Comparison of ENCODE assay signal across 19 mouse cellular contexts in the genomic region with DNA sequence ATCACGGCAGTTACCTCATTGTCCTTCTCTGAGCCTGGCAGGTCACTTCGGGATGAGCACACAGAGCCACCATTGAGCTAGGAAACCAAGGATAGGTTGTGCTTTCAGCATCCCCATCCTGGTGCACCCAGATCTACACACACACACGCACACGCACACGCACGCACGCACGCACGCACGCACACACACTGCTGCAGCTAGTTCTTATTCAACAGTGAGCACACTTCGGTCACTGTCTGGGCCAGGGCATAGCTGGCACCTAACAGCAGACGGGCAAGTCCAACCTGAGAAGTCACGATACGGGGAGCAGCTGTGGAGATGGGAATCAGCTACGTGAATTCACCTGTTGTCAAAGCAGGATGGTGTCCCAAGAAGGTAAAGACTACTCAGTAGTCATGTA. TPM values are rescaled to one million over a fixed set of nuclear protein-coding genes. Genes with fewer than 3 reads are reported as not detected.
DNase-seq lines count a peak whose midpoint lies in the region; ATAC-seq and TF ChIP-seq lines count a peak whose summit lies in the region.
"Had no signal": no experiment of that assay in that cellular context is flagged by ENCODE, and none has a peak within 500 bp of the region (broad histone marks: within the 10 kb centered on the region; RNA-seq: fewer than 3 reads in every experiment).

No protein-coding gene starts in this region.

- H3K27me3 ChIP-seq in hindbrain, embryonic 10.5 days (ENCODE audit: insufficient read depth, poor library complexity, severe bottlenecking), result no peaks in the 10 kb centered on the region
- no peaks in the 10 kb centered on the region for H3K27me3 ChIP-seq in hindbrain, embryonic 14.5 days (ENCODE audit: control insufficient read depth, insufficient read depth, low read length)
- no peaks in the 10 kb centered on the region for H3K27me3 ChIP-seq in embryonic facial prominence, embryonic 13.5 days
- no peaks in the 10 kb centered on the region for H3K27me3 ChIP-seq in limb, embryonic 14.5 days (ENCODE audit: control insufficient read depth, insufficient read depth, low read length)
- no peaks in the 10 kb centered on the region; the same call in 1 of the 2 replicates for H3K27me3 ChIP-seq in liver, embryonic 12.5 days (replicated peaks)
- H3K27me3 ChIP-seq: midbrain, embryonic 12.5 days had no signal

- no peak overlapping the region for H3K4me3 ChIP-seq in hindbrain, embryonic 10.5 days
- no peak overlapping the region for H3K4me3 ChIP-seq in hindbrain, embryonic 14.5 days (replicated peaks; ENCODE audit: low read length)
- H3K4me3 ChIP-seq in ES-E14 (ENCODE audit: insufficient read depth in 1 of 2, low read depth in 1 of 2, low read length in 2 of 2, poor library complexity in 1 of 2, severe bottlenecking in 1 of 2), result peak overlapping the region; percentile 57 to 58; a peak in 3 of 4 replicates
- H3K4me3 ChIP-seq in embryonic facial prominence, embryonic 13.5 days, result no peak overlapping the region
- H3K4me3 ChIP-seq in limb, embryonic 14.5 days (replicated peaks; ENCODE audit: low read length), result no peak overlapping the region
- no peak overlapping the region for H3K4me3 ChIP-seq in liver, embryonic 12.5 days
- H3K4me3 ChIP-seq: midbrain, embryonic 12.5 days had no signal

- no peak for ATAC-seq in hindbrain, embryonic 14.5 days (ENCODE audit: low FRiP score)
- no peak for ATAC-seq in embryonic facial prominence, embryonic 13.5 days (ENCODE audit: insufficient number of reproducible peaks, insufficient read depth, low FRiP score, low TSS enrichment, low read depth)
- ATAC-seq in limb, embryonic 14.5 days (ENCODE audit: low FRiP score, low read depth), result no peak
- no peak for ATAC-seq in liver, embryonic 12.5 days
- ATAC-seq: hindbrain, embryonic 16.5 days had no signal

- H3K9me3 ChIP-seq in hindbrain, embryonic 10.5 days, result no peaks in the 10 kb centered on the region
- no peaks in the 10 kb centered on the region for H3K9me3 ChIP-seq in hindbrain, embryonic 14.5 days (ENCODE audit: control insufficient read depth, low read length)
- no peaks in the 10 kb centered on the region for H3K9me3 ChIP-seq in ES-E14 (ENCODE audit: control insufficient read depth, insufficient read depth, low read depth, low read length)
- H3K9me3 ChIP-seq in embryonic facial prominence, embryonic 13.5 days, result no peaks in the 10 kb centered on the region
- no peaks in the 10 kb centered on the region for H3K9me3 ChIP-seq in limb, embryonic 14.5 days (ENCODE audit: control insufficient read depth, low read length)
- no peaks in the 10 kb centered on the region for H3K9me3 ChIP-seq in liver, embryonic 12.5 days (replicated peaks)
- H3K9me3 ChIP-seq: midbrain, embryonic 12.5 days had no signal

- no peak for DNase-seq in hindbrain, embryonic 10.5 days (ENCODE audit: low spot score)
- DNase-seq in hindbrain, embryonic 14.5 days (ENCODE audit: low spot score), result no peak
- DNase-seq in ES-E14 (ENCODE audit: low read depth, low spot score), result no peak
- DNase-seq in limb, embryonic 14.5 days (ENCODE audit: low spot score), result no peak
- DNase-seq in gastrocnemius, adult 18-20 months (ENCODE audit: low spot score), result no peak
- DNase-seq: adrenal gland, postnatal 14 days; cerebellum, adult 8-10 months; embryo, embryonic 11 days; kidney, postnatal 14 days; right cerebral cortex, adult 18-20 months had no signal

- peak overlapping the region; percentile 77; the same call in 1 of the 2 replicates for H3K27ac ChIP-seq in hindbrain, embryonic 10.5 days
- H3K27ac ChIP-seq in hindbrain, embryonic 14.5 days, result no peak overlapping the region
- no peak overlapping the region; the same call in 1 of the 2 replicates for H3K27ac ChIP-seq in ES-E14 (ENCODE audit: insufficient read depth, low read depth, low read length, poor library complexity, severe bottlenecking)
- peak overlapping the region; percentile 95 for H3K27ac ChIP-seq in embryonic facial prominence, embryonic 13.5 days
- H3K27ac ChIP-seq in limb, embryonic 14.5 days (replicated peaks; ENCODE audit: low read depth, low read length), result peak overlapping the region; percentile 94; the same call in 1 of the 2 replicates
- H3K27ac ChIP-seq in liver, embryonic 12.5 days, result no peak overlapping the region
- H3K27ac ChIP-seq: macrophage; midbrain, embryonic 12.5 days had no signal

- H3K4me1 ChIP-seq in hindbrain, embryonic 10.5 days (replicated peaks), result peaks cover 61% of the 10 kb centered on the region
- H3K4me1 ChIP-seq in hindbrain, embryonic 14.5 days (replicated peaks; ENCODE audit: control insufficient read depth, insufficient read depth, low read length), result no peaks in the 10 kb centered on the region
- peaks cover 5 to 40% of the 10 kb centered on the region in 2 experiments; a peak in 3 of 4 replicates for H3K4me1 ChIP-seq in ES-E14 (ENCODE audit: control insufficient read depth in 2 of 2, insufficient read depth in 2 of 2, low read length in 2 of 2, poor library complexity in 1 of 2)
- peaks cover 48% of the 10 kb centered on the region for H3K4me1 ChIP-seq in embryonic facial prominence, embryonic 13.5 days
- H3K4me1 ChIP-seq in limb, embryonic 14.5 days (ENCODE audit: control insufficient read depth, insufficient read depth, low read length), result peaks cover 41% of the 10 kb centered on the region
- peaks cover 37% of the 10 kb centered on the region for H3K4me1 ChIP-seq in liver, embryonic 12.5 days
- H3K4me1 ChIP-seq: midbrain, embryonic 12.5 days had no signal

- 96% methylated on average over 15 of the region's 15 CpGs for WGBS in hindbrain, embryonic 10.5 days
- WGBS in hindbrain, embryonic 14.5 days, result 95% methylated on average over 15 of the region's 15 CpGs
- 92% methylated on average over 15 of the region's 15 CpGs for WGBS in embryonic facial prominence, embryonic 13.5 days
- WGBS in limb, embryonic 14.5 days, result 97% methylated on average over 15 of the region's 15 CpGs
- WGBS in liver, embryonic 12.5 days (ENCODE audit: insufficient replicate concordance), result 80% methylated on average over 15 of the region's 15 CpGs

- peaks cover 27% of the 10 kb centered on the region for H3K36me3 ChIP-seq in hindbrain, embryonic 10.5 days
- peaks cover 13% of the 10 kb centered on the region for H3K36me3 ChIP-seq in hindbrain, embryonic 14.5 days (replicated peaks; ENCODE audit: control insufficient read depth, insufficient read depth)
- peaks cover 8% of the 10 kb centered on the region; the same call in 1 of the 2 replicates for H3K36me3 ChIP-seq in ES-E14 (ENCODE audit: control insufficient read depth, insufficient read depth, low read length, poor library complexity, severe bottlenecking)
- H3K36me3 ChIP-seq in embryonic facial prominence, embryonic 13.5 days, result peaks cover 55% of the 10 kb centered on the region
- H3K36me3 ChIP-seq in limb, embryonic 14.5 days (ENCODE audit: control insufficient read depth, insufficient read depth, low read length), result peaks cover 41% of the 10 kb centered on the region
- peaks cover 15% of the 10 kb centered on the region; the same call in 1 of the 2 replicates for H3K36me3 ChIP-seq in liver, embryonic 12.5 days
- H3K36me3 ChIP-seq: midbrain, embryonic 12.5 days had no signal

- TF ChIP-seq POLR2A in limb, embryonic 14.5 days (IDR thresholded peaks at IDR 0.05; ENCODE audit: borderline replicate concordance, extremely low read depth, insufficient read depth, insufficient read length), result no peak

- H3K9ac ChIP-seq in hindbrain, embryonic 14.5 days, result no peak overlapping the region
- H3K9ac ChIP-seq in ES-E14 (ENCODE audit: insufficient read depth, low read depth, low read length, poor library complexity, severe bottlenecking), result peak overlapping the region; percentile 69
- H3K9ac ChIP-seq in embryonic facial prominence, embryonic 13.5 days, result no peak overlapping the region
- H3K9ac ChIP-seq in limb, embryonic 14.5 days (ENCODE audit: low read depth, low read length, severe bottlenecking), result no peak overlapping the region
- no peak overlapping the region for H3K9ac ChIP-seq in liver, embryonic 12.5 days
- H3K9ac ChIP-seq: midbrain, embryonic 12.5 days had no signal

- in situ Hi-C loops in ES-E14 (cut with MboI; ENCODE audit: low sequenced_read_pairs in 2 of 2, unreplicated experiment in 2 of 2), result no loop called here

- H3K4me2 ChIP-seq in hindbrain, embryonic 14.5 days (replicated peaks), result no peak overlapping the region
- H3K4me2 ChIP-seq in embryonic facial prominence, embryonic 13.5 days, result no peak overlapping the region; the same call in 1 of the 2 replicates
- no peak overlapping the region for H3K4me2 ChIP-seq in limb, embryonic 14.5 days (replicated peaks; ENCODE audit: low read depth, low read length, severe bottlenecking)
- no peak overlapping the region for H3K4me2 ChIP-seq in liver, embryonic 12.5 days
- H3K4me2 ChIP-seq: midbrain, embryonic 12.5 days had no signal

RNA-seq across cellular contexts. Expression of a gene that starts 8.1 kb away (rescaled TPM):
- polyA plus RNA-seq in hindbrain, embryonic 10.5 days (2016; fragmentation: Nextera tagmentation; extraction: Ambion mirVana), result 19.9 and 27.1 TPM in 2 replicates
- 7.8 and 8.2 TPM in 2 replicates for polyA plus RNA-seq in hindbrain, embryonic 14.5 days (2014; fragmentation: Nextera tagmentation; extraction: Ambion mirVana)
- total RNA-seq in ES-E14 (2012; rRNA removed), result 39.4 and 43.0 TPM in 2 replicates
- polyA plus RNA-seq in embryonic facial prominence, embryonic 13.5 days (2015; fragmentation: Nextera tagmentation; extraction: Ambion mirVana), result 24.2 TPM in 2 replicates
- polyA plus RNA-seq in limb, embryonic 14.5 days (2012; rRNA removed), result 28.5 and 30.0 TPM in 2 replicates
- polyA plus RNA-seq in limb, embryonic 14.5 days (2014; fragmentation: Nextera tagmentation; extraction: Ambion mirVana), result 17.8 and 21.5 TPM in 2 replicates
- polyA plus RNA-seq in liver, embryonic 12.5 days (2016; fragmentation: Nextera tagmentation; extraction: Ambion mirVana), result 11.3 and 12.4 TPM in 2 replicates
- 1 to 10 TPM; 2.5 to 3.5 TPM for total RNA-seq in gastrocnemius, adult 18-20 months (2021)

RNA-seq across cellular contexts. Expression of a gene that starts 8.2 kb away (rescaled TPM):
- 64.1 and 86.9 TPM in 2 replicates for polyA plus RNA-seq in hindbrain, embryonic 10.5 days (2016; fragmentation: Nextera tagmentation; extraction: Ambion mirVana)
- 74.7 and 76.7 TPM in 2 replicates for polyA plus RNA-seq in hindbrain, embryonic 14.5 days (2014; fragmentation: Nextera tagmentation; extraction: Ambion mirVana)
- total RNA-seq in ES-E14 (2012; rRNA removed), result 93.0 and 118 TPM in 2 replicates
- 60.9 and 69.9 TPM in 2 replicates for polyA plus RNA-seq in embryonic facial prominence, embryonic 13.5 days (2015; fragmentation: Nextera tagmentation; extraction: Ambion mirVana)
- polyA plus RNA-seq in limb, embryonic 14.5 days (2012; rRNA removed), result 162 and 199 TPM in 2 replicates
- polyA plus RNA-seq in limb, embryonic 14.5 days (2014; fragmentation: Nextera tagmentation; extraction: Ambion mirVana), result 62.9 and 70.6 TPM in 2 replicates
- polyA plus RNA-seq in liver, embryonic 12.5 days (2016; fragmentation: Nextera tagmentation; extraction: Ambion mirVana), result 30.8 and 35.0 TPM in 2 replicates
- 100 to 1,000 TPM in 1 of 2 experiments, 10 to 100 TPM in 1; 83.2 to 105 TPM for total RNA-seq in gastrocnemius, adult 18-20 months (2021)

RNA-seq across cellular contexts. Expression of a gene that starts 9.5 kb away (rescaled TPM):
- 34.2 and 39.2 TPM in 2 replicates for polyA plus RNA-seq in hindbrain, embryonic 10.5 days (2016; fragmentation: Nextera tagmentation; extraction: Ambion mirVana)
- polyA plus RNA-seq in hindbrain, embryonic 14.5 days (2014; fragmentation: Nextera tagmentation; extraction: Ambion mirVana), result 53.5 and 56.9 TPM in 2 replicates
- total RNA-seq in ES-E14 (2012; rRNA removed), result 11.4 and 22.7 TPM in 2 replicates
- polyA plus RNA-seq in embryonic facial prominence, embryonic 13.5 days (2015; fragmentation: Nextera tagmentation; extraction: Ambion mirVana), result 50.2 and 50.4 TPM in 2 replicates
- polyA plus RNA-seq in limb, embryonic 14.5 days (2012; rRNA removed), result 56.2 and 65.0 TPM in 2 replicates
- 60.1 and 71.5 TPM in 2 replicates for polyA plus RNA-seq in limb, embryonic 14.5 days (2014; fragmentation: Nextera tagmentation; extraction: Ambion mirVana)
- polyA plus RNA-seq in liver, embryonic 12.5 days (2016; fragmentation: Nextera tagmentation; extraction: Ambion mirVana), result 14.6 and 15.2 TPM in 2 replicates
- total RNA-seq in gastrocnemius, adult 18-20 months (2021), result 10 to 100 TPM; 31.8 to 55.0 TPM
- polyA plus RNA-seq: macrophage had no signal

RNA-seq across cellular contexts. Expression of a gene that starts 17.7 kb away (rescaled TPM):
- not detected in 2 replicates for polyA plus RNA-seq in hindbrain, embryonic 10.5 days (2016; fragmentation: Nextera tagmentation; extraction: Ambion mirVana)
- 0.83 TPM in 1 of 2 replicates, not detected in the other for polyA plus RNA-seq in hindbrain, embryonic 14.5 days (2014; fragmentation: Nextera tagmentation; extraction: Ambion mirVana)
- total RNA-seq in ES-E14 (2012; rRNA removed), result 3.0 and 6.0 TPM in 2 replicates
- 0.74 and 1.2 TPM in 2 replicates for polyA plus RNA-seq in embryonic facial prominence, embryonic 13.5 days (2015; fragmentation: Nextera tagmentation; extraction: Ambion mirVana)
- polyA plus RNA-seq in limb, embryonic 14.5 days (2012; rRNA removed), result 0.47 and 0.58 TPM in 2 replicates
- 0.33 and 0.41 TPM in 2 replicates for polyA plus RNA-seq in limb, embryonic 14.5 days (2014; fragmentation: Nextera tagmentation; extraction: Ambion mirVana)
- polyA plus RNA-seq in liver, embryonic 12.5 days (2016; fragmentation: Nextera tagmentation; extraction: Ambion mirVana), result 0.33 TPM in 1 of 2 replicates, not detected in the other
- total RNA-seq in gastrocnemius, adult 18-20 months (2021), result not detected
- total RNA-seq: adrenal gland, postnatal 14 days; MEL had no signal
- polyA plus RNA-seq: frontal cortex, adult 2 months; gonadal fat pad, adult 2 months; heart, postnatal 0 days; macrophage; midbrain, embryonic 12.5 days had no signal

RNA-seq across cellular contexts. Expression of a gene that starts 28.9 kb away (rescaled TPM):
- 26.2 and 28.6 TPM in 2 replicates for polyA plus RNA-seq in hindbrain, embryonic 10.5 days (2016; fragmentation: Nextera tagmentation; extraction: Ambion mirVana)
- 22.8 and 25.6 TPM in 2 replicates for polyA plus RNA-seq in hindbrain, embryonic 14.5 days (2014; fragmentation: Nextera tagmentation; extraction: Ambion mirVana)
- 39.7 and 55.9 TPM in 2 replicates for total RNA-seq in ES-E14 (2012; rRNA removed)
- polyA plus RNA-seq in embryonic facial prominence, embryonic 13.5 days (2015; fragmentation: Nextera tagmentation; extraction: Ambion mirVana), result 21.4 and 22.1 TPM in 2 replicates
- polyA plus RNA-seq in limb, embryonic 14.5 days (2012; rRNA removed), result 91.4 and 112 TPM in 2 replicates
- polyA plus RNA-seq in limb, embryonic 14.5 days (2014; fragmentation: Nextera tagmentation; extraction: Ambion mirVana), result 29.9 and 31.8 TPM in 2 replicates
- polyA plus RNA-seq in liver, embryonic 12.5 days (2016; fragmentation: Nextera tagmentation; extraction: Ambion mirVana), result 19.7 and 20.4 TPM in 2 replicates
- 10 to 100 TPM; 23.1 to 25.4 TPM for total RNA-seq in gastrocnemius, adult 18-20 months (2021)

Comparison
In these comparisons a context has a peak if more than half of its experiments do, and no peak if none do; other contexts are left out.
1. H3K27ac ChIP-seq: peak in hindbrain, embryonic 10.5 days (single experiment), embryonic facial prominence, embryonic 13.5 days (single experiment) and limb, embryonic 14.5 days (single experiment); none in hindbrain, embryonic 14.5 days (single experiment), ES-E14 (single experiment) and liver, embryonic 12.5 days (single experiment).
2. H3K4me3 ChIP-seq: peak in ES-E14 (2 of 2); none in hindbrain, embryonic 10.5 days (single experiment), hindbrain, embryonic 14.5 days (single experiment), embryonic facial prominence, embryonic 13.5 days (single experiment), limb, embryonic 14.5 days (single experiment) and liver, embryonic 12.5 days (single experiment).